Mouse (Mus musculus): Measurements from ENCODE around the gene Armc10. TPM values are rescaled to one million over a fixed set of nuclear protein-coding genes. Genes with fewer than 3 reads are reported as not detected.
"Not testable (repeated sequence)": the region's sequence is repeated elsewhere in the genome, so short reads cannot be mapped to it uniquely, and the experiment has no call there.

The Armc10 gene
- 58.2 and 58.4 TPM in 2 replicates for polyA plus RNA-seq (2016; fragmentation: Nextera tagmentation; extraction: Ambion mirVana)

DNA sequence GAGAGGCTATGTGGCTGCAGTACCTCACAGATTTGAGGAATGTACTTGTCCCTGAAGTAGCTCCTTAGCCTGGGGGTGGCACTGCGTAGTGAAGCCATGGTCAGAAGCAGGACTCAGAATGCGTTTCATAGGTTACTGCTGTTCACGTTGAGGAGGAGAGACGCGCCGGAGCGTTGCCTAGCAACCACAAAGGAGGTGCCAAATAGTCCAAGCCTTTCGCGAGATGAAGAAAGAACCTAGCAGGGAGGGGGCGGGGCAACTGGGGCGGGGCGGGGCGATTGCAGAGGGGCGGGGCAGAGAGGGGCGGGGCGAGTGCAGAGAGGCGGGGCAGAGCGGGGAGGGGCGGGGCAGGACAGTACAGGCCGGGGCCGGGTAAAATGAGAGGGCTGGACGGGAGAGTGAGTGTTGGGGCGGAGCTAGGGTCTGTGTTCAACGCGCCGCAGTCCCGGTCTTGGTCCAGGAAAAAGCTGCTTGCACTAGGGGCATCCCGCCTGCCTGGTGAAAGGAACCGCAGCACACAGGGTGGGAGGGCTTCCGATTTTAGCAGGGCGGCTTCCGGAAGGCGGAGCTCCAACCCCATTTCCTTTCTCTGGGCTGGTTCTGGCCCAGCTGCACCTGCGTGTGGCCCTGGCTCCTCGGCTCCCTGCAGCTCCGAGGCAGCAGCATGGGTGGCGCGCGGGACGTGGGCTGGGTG is at the start of gene Armc10, which contains the start of gene Fbxl13:
Gene Armc10 (plus strand): TSS at position 375 of the 694 bp plus-strand sequence.
Gene Fbxl13 (minus strand): TSS at position 196 of the 694 bp plus-strand sequence.
- peak; percentile 96 for ATAC-seq (ENCODE audit: insufficient number of reproducible peaks, insufficient read depth, low FRiP score, low TSS enrichment)
- peak within 1 kb of the TSS; percentile 77 for H3K9ac ChIP-seq
- under 1% methylated on average over 38 of the region's 40 CpGs for WGBS
- no peaks in the 10 kb centered on the region for H3K27me3 ChIP-seq
- peaks cover 24% of the 10 kb centered on the region for H3K36me3 ChIP-seq
- peaks cover 11% of the 10 kb centered on the region; the same call in 1 of the 2 replicates for H3K4me1 ChIP-seq
- no peaks in the 10 kb centered on the region for H3K9me3 ChIP-seq
- peak within 1 kb of the TSS; percentile 86 for H3K27ac ChIP-seq
- H3K4me3 ChIP-seq, result peak within 1 kb of the TSS; percentile 84
- H3K4me2 ChIP-seq (replicated peaks), result peak within 1 kb of the TSS; percentile 82

DNA sequence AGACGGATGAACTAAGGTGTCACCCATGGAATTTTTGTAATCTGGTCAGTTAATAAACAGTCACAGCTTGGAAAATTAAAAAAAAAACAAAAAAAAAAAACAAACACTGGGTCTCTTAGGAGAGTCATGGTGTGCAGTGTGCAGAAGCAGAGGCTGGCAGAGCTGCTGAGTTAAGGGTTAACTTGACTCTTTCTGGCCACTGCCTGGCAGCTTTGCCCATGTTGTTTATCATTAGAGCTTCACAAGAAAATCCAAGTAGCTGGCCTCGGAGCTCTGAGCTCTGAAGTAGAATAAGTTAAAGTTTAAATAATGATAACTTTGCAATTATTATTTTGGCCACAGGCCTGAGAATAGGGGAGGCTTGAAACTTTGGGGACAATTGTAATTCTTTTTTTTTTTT is 46.1 kb upstream of the Armc10 start:
- H3K9me3 ChIP-seq; H3K27me3 ChIP-seq; H3K9ac ChIP-seq; ATAC-seq (ENCODE audit: insufficient number of reproducible peaks, insufficient read depth, low FRiP score, low TSS enrichment); H3K36me3 ChIP-seq; H3K27ac ChIP-seq; H3K4me2 ChIP-seq (replicated peaks); H3K4me3 ChIP-seq; H3K4me1 ChIP-seq: not testable (repeated sequence)
- WGBS, result 82% methylated on average over 2 of the region's 2 CpGs

DNA sequence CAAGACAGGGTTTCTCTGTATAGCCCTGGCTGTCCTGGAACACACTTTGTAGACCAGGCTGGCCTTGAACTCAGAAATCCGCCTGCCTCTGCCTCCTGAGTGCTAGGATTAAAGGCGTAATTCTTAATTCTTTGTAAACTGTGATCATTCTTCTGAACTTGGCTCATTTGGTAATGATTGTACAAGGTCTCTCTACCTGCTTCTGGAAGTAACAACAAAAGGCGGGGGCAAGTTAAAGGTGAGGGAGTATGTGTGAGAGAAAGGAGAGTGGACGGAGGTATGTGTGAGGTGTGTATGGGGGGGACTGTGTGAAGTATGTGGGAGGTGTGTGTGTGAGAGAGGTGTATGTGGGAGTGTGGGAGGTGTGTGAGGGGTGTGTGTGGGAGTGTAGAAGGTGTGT is 45.7 kb upstream of the Armc10 start:
- Histone ChIP-seq H3K36me3 (no peaks in the 10 kb centered on the region), H3K27me3 (no peaks in the 10 kb centered on the region), H3K4me2 (replicated peaks) (no peak overlapping the region), H3K4me1 (no peaks in the 10 kb centered on the region), H3K9ac (no peak overlapping the region), H3K9me3 (no peaks in the 10 kb centered on the region), H3K27ac (no peak overlapping the region), H3K4me3 (no peak overlapping the region)
- no peak for ATAC-seq (ENCODE audit: insufficient number of reproducible peaks, insufficient read depth, low FRiP score, low TSS enrichment)
- 91% methylated on average over 4 of the region's 4 CpGs for WGBS

DNA sequence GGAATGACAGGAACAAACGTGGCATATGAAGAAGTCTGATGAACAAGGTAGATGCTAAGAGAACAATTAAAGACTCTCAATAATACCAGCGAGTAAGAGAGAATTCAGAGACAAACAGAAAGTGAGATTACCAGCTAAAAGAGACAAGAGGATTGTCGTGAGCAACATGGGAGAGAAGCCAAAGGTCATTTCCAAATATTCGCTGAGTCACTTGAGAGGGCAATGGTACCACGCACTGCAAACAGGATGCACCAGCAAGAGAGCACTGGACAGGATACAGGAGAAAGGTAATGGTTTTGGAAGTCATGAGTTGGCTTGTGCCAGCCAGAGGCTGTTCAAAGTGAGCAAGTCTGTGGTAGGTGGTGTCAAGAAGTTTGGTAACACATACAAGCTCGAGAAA is 39.7 kb upstream of the Armc10 start:
- no peaks in the 10 kb centered on the region for H3K27me3 ChIP-seq
- whole genome bisulfite sequencing, result 70% methylated on average over 6 of the region's 6 CpGs
- H3K36me3 ChIP-seq, result no peaks in the 10 kb centered on the region
- H3K4me2 ChIP-seq (replicated peaks), result no peak overlapping the region
- no peak overlapping the region for H3K27ac ChIP-seq
- no peaks in the 10 kb centered on the region for H3K4me1 ChIP-seq
- no peak overlapping the region for H3K9ac ChIP-seq
- ATAC-seq (ENCODE audit: insufficient number of reproducible peaks, insufficient read depth, low FRiP score, low TSS enrichment), result no peak
- H3K4me3 ChIP-seq, result no peak overlapping the region
- H3K9me3 ChIP-seq, result no peaks in the 10 kb centered on the region

DNA sequence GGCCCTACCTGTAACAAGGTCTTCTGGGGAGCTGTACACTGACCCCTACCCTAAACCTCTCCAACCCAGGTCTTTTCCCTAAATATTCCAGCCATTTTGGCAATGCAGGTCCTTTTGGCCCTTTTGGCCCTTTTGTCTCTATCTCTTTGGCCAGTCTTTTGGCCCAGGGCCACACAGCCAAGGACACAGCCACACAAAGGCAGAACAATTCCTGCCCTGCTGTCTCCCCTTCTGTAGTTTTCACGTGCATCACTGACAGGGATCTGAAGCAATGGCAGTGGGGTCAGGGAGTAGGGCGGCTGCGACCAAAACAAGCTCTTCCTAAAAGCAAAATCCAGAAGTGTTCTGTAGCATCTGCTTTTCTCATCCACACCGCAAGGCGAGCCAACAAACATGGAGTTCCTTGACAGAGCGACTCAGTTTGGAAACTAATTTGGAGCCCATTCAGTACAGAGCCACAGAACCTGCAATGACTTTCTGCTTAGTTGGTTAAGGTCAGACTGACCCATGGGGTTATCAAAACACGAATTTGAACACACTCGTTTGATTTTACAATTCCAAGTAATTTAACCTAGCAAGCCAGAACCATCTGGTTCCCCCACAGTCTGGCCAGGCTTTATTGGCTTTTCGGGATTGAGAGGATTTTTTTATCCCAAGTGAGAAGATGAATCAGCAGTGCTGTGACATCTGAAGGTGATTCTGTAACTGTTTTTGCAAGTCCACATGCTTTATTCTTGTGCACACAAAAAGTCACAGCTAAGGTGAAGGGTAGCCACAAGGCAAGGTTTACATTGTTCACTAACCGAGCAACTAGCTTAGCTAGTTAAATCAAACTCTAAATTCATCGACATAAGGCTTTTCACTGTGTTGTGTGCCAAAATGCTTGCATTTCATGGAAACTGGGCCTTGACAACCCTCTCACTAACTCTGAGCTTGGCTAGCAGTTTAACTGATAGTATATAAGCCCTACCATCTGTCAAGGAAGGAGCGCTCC is 37.0 kb upstream of the Armc10 start:
- no peaks in the 10 kb centered on the region for H3K9me3 ChIP-seq
- H3K4me1 ChIP-seq, result no peaks in the 10 kb centered on the region
- H3K27me3 ChIP-seq, result no peaks in the 10 kb centered on the region
- ATAC-seq (ENCODE audit: insufficient number of reproducible peaks, insufficient read depth, low FRiP score, low TSS enrichment), result no peak
- H3K9ac ChIP-seq, result no peak overlapping the region
- no peaks in the 10 kb centered on the region for H3K36me3 ChIP-seq
- WGBS, result 56% methylated on average over 12 of the region's 12 CpGs
- H3K4me3 ChIP-seq, result no peak overlapping the region
- no peak overlapping the region for H3K4me2 ChIP-seq (replicated peaks)
- no peak overlapping the region for H3K27ac ChIP-seq

DNA sequence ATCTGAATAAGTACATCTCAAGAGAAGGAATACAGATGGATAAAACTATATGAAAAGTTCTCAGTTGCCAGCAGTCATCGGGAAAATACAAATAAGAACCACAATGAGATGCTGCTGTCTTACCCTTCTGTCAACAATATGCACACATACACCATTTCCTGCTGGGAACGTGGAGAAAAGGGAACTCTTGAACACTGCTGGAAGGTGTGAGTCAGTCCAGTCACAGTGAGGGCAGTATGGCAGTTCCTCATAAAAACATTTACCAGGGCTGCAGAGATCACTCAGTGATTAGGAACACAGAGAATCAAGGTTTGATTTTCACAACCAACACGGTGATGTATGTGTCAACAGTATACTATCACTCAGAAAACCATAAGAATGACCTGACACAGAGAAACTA is 34.6 kb upstream of the Armc10 start:
- no peak overlapping the region for H3K4me3 ChIP-seq
- H3K27me3 ChIP-seq, result no peaks in the 10 kb centered on the region
- no peak overlapping the region for H3K4me2 ChIP-seq (replicated peaks)
- no peak overlapping the region for H3K9ac ChIP-seq
- H3K36me3 ChIP-seq, result no peaks in the 10 kb centered on the region
- ATAC-seq (ENCODE audit: insufficient number of reproducible peaks, insufficient read depth, low FRiP score, low TSS enrichment), result no peak
- no peaks in the 10 kb centered on the region for H3K9me3 ChIP-seq
- WGBS, result 73% methylated on average over 3 of the region's 3 CpGs
- no peak overlapping the region for H3K27ac ChIP-seq
- H3K4me1 ChIP-seq, result no peaks in the 10 kb centered on the region

DNA sequence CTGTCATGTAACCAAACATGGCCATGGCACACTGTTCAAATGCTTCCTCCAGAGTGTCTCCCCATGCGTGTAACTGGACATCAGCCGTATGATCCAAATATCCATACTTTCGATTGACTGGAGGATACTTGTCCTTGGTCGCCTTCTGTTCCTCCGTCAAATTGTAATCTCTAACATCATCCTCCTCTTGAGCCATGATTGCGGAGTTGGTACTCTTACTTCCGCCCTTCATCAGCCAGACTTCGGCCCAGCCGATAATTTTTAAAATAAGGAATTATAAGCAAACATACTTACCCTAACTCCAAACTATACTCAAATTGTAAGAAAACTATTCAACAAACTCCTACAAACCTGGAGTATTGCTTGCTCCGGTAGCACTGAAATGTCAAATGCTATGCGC is 31.3 kb upstream of the Armc10 start:
- WGBS, result 94% methylated on average over 11 of the region's 11 CpGs
- not testable (repeated sequence) for H3K9ac ChIP-seq; ATAC-seq (ENCODE audit: insufficient number of reproducible peaks, insufficient read depth, low FRiP score, low TSS enrichment)

DNA sequence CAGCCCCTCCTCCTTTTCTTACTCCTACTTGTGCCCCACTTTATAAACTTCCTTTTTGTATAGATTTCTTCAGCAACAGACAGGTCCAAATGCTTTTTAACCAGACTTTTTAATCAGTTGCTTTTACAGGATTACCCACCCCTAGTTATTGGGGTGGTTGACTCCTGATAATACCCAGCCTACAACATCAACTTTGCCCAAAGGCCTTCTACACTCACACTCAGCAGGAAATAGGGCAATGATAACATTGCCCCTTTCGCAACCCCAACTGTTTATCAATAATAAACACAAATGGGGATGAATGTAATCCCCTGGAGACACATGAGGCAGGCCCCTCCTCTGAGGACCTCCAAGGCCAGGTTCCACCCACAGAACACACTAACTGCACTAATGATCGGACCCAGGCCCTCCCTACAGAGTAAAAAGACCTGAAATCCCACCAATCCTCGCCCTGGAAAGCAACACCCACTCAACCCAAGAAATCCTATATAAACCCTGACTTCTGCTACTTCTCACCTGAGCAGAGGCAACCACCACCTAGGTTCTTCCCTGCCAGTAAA is 29.1 kb upstream of the Armc10 start:
- no peak for ATAC-seq (ENCODE audit: insufficient number of reproducible peaks, insufficient read depth, low FRiP score, low TSS enrichment)
- no peak overlapping the region for H3K27ac ChIP-seq
- no peaks in the 10 kb centered on the region for H3K9me3 ChIP-seq

More for the DNA sequence above, 31.3 kb upstream of the Armc10 start:
- H3K27ac ChIP-seq; H3K27me3 ChIP-seq; H3K9me3 ChIP-seq; H3K4me1 ChIP-seq; H3K4me2 ChIP-seq (replicated peaks); H3K4me3 ChIP-seq; H3K36me3 ChIP-seq: not testable (repeated sequence)

DNA sequence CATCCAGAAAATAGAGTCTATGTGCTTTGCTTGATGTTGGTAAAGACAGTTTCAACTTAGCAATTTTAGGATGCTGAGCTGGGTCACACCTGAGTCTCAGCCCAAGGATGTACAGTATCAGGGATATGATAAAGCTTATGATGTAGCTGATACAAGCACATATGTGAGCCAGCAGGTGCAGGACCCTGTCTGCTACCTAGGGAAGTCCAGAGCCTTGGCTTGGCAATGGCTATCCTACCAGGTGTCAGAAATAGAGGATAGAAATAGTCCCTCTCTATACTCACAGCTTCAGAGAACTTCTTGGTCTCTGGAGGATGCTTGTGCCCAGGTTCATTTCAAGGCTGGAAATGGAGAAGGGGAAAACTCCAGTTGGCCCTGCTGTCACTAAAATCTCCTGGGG is 19.7 kb upstream of the Armc10 start:
- Histone ChIP-seq H3K36me3 (no peaks in the 10 kb centered on the region), H3K9ac (no peak overlapping the region), H3K4me3 (no peak overlapping the region), H3K27ac (no peak overlapping the region), H3K4me1 (no peaks in the 10 kb centered on the region), H3K4me2 (replicated peaks) (no peak overlapping the region), H3K27me3 (no peaks in the 10 kb centered on the region), H3K9me3 (no peaks in the 10 kb centered on the region)
- no peak for ATAC-seq (ENCODE audit: insufficient number of reproducible peaks, insufficient read depth, low FRiP score, low TSS enrichment)

More for the DNA sequence above, 29.1 kb upstream of the Armc10 start:
- 80% methylated on average over 3 of the region's 3 CpGs for WGBS
- no peak overlapping the region for H3K9ac ChIP-seq
- no peak overlapping the region for H3K4me3 ChIP-seq
- no peak overlapping the region for H3K4me2 ChIP-seq (replicated peaks)
- H3K4me1 ChIP-seq, result no peaks in the 10 kb centered on the region
- H3K36me3 ChIP-seq, result no peaks in the 10 kb centered on the region
- H3K27me3 ChIP-seq, result no peaks in the 10 kb centered on the region

DNA sequence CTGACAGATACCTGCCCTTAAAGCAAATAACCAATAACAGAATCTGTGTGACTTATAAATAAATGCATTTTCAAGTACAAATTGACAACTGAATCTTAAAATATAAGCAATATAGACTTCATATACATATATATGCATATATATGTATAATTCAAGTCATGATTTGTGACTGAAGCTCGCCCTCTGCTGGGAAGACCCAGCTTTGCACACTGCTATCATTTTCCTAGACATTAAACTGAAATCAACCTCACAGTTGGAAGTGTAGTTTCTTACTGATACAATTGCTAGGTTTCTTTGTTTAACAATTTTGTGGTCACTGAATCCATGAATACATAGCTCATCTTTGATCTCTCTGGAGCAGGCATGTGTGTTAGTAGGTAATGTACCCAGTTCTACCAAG is 4.7 kb upstream of the Armc10 start:
- no peaks in the 10 kb centered on the region for H3K27me3 ChIP-seq
- H3K9ac ChIP-seq, result no peak overlapping the region
- no peak overlapping the region for H3K4me3 ChIP-seq
- no peaks in the 10 kb centered on the region for H3K9me3 ChIP-seq
- WGBS, result 3% methylated on average over 1 of the region's 1 CpGs
- ATAC-seq (ENCODE audit: insufficient number of reproducible peaks, insufficient read depth, low FRiP score, low TSS enrichment), result no peak
- H3K4me1 ChIP-seq, result no peaks in the 10 kb centered on the region; the same call in 1 of the 2 replicates
- no peak overlapping the region for H3K27ac ChIP-seq
- no peak overlapping the region for H3K4me2 ChIP-seq (replicated peaks)
- H3K36me3 ChIP-seq, result no peaks in the 10 kb centered on the region

DNA sequence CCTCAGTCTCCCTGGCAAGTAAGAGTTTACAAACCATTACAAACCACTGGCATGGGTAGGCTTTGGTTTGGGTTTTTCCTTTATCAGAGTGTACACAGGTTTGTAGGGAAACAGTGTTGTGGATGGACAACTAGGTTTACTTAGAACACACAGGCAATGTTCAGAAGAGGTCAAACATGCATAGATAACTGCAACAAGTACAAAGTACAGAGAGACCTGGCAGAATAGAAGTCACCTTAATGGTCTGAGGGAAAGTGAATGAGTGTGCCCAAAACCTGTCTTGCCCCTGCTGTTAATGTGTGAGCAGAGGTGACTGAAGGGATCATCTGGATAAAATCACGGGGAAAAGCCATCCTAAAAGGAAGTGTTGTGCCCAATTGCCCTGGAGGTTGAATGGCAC is 2.0 kb upstream of the Armc10 start:
- Histone ChIP-seq H3K4me3 (no peak overlapping the region), H3K27ac (no peak overlapping the region), H3K27me3 (no peaks in the 10 kb centered on the region), H3K9me3 (no peaks in the 10 kb centered on the region), H3K4me2 (replicated peaks) (no peak overlapping the region), H3K36me3 (peaks cover 6% of the 10 kb centered on the region; the same call in 1 of the 2 replicates), H3K9ac (no peak overlapping the region), H3K4me1 (peaks cover 11% of the 10 kb centered on the region; the same call in 1 of the 2 replicates)
- 9% methylated on average over 1 of the region's 1 CpGs for WGBS
- ATAC-seq (ENCODE audit: insufficient number of reproducible peaks, insufficient read depth, low FRiP score, low TSS enrichment), result no peak
